Mouse (Mus musculus) ZHBTc4 (cell line): ENCODE measurements around the gene Vac14.

Experiments
- DNase-seq: peaks from one replicate; pipeline ENCODE4 v3.0.0-alpha.2; 2011; ENCODE audit warnings: low read depth, low spot score

The Vac14 gene

GRCm38 (mm10) chr8:110717131-110717530, 98.7 kb downstream of the Vac14 start:
- DNase-seq = no peak

GRCm38 (mm10) chr8:110718209-110718968, 100.0 kb downstream of the Vac14 start:
- no peak for DNase-seq

GRCm38 (mm10) chr8:110718969-110719670, 100.7 kb downstream of the Vac14 start:
- no peak for DNase-seq

GRCm38 (mm10) chr8:110719898-110720653, 101.7 kb downstream of the Vac14 start:
- no peak for DNase-seq

- peak; percentile 91 for DNase-seq
Measured at GRCm38 (mm10) chr8:110720685-110721598, 102.6 kb downstream of the Vac14 start, which contains the start of gene Mtss1l. Mtss1l (plus strand) TSS chr8:110721476.

- peak; percentile 72 for DNase-seq
Measured at GRCm38 (mm10) chr8:110721606-110722413, 103.4 kb downstream of the Vac14 start.

GRCm38 (mm10) chr8:110722414-110723011, 104.1 kb downstream of the Vac14 start:
- no peak for DNase-seq

- DNase-seq = no peak
Measured at GRCm38 (mm10) chr8:110724493-110724892, 106.1 kb downstream of the Vac14 start.

- no peak for DNase-seq
Measured at GRCm38 (mm10) chr8:110725084-110725838, 106.9 kb downstream of the Vac14 start.

- peak; percentile 88 for DNase-seq
Measured at GRCm38 (mm10) chr8:110726893-110727292, 108.5 kb downstream of the Vac14 start.

GRCm38 (mm10) chr8:110731346-110731859, 113.0 kb downstream of the Vac14 start:
- no peak for DNase-seq

- DNase-seq = no peak
Measured at GRCm38 (mm10) chr8:110733036-110733435, 114.7 kb downstream of the Vac14 start.

- DNase-seq = no peak
Measured at GRCm38 (mm10) chr8:110738591-110739195, 120.3 kb downstream of the Vac14 start.

- no peak for DNase-seq
Measured at GRCm38 (mm10) chr8:110740629-110741175, 122.3 kb downstream of the Vac14 start.

GRCm38 (mm10) chr8:110741816-110742451, 123.5 kb downstream of the Vac14 start:
- DNase-seq = no peak

- DNase-seq = peak; percentile 57
Measured at GRCm38 (mm10) chr8:110742452-110742818, 124.0 kb downstream of the Vac14 start.

GRCm38 (mm10) chr8:110745162-110745561, 126.8 kb downstream of the Vac14 start:
- no peak for DNase-seq

GRCm38 (mm10) chr8:110746661-110747060, 128.3 kb downstream of the Vac14 start:
- no peak for DNase-seq
